11 mouse cellular contexts compared by ENCODE assay signal in the genomic region with DNA sequence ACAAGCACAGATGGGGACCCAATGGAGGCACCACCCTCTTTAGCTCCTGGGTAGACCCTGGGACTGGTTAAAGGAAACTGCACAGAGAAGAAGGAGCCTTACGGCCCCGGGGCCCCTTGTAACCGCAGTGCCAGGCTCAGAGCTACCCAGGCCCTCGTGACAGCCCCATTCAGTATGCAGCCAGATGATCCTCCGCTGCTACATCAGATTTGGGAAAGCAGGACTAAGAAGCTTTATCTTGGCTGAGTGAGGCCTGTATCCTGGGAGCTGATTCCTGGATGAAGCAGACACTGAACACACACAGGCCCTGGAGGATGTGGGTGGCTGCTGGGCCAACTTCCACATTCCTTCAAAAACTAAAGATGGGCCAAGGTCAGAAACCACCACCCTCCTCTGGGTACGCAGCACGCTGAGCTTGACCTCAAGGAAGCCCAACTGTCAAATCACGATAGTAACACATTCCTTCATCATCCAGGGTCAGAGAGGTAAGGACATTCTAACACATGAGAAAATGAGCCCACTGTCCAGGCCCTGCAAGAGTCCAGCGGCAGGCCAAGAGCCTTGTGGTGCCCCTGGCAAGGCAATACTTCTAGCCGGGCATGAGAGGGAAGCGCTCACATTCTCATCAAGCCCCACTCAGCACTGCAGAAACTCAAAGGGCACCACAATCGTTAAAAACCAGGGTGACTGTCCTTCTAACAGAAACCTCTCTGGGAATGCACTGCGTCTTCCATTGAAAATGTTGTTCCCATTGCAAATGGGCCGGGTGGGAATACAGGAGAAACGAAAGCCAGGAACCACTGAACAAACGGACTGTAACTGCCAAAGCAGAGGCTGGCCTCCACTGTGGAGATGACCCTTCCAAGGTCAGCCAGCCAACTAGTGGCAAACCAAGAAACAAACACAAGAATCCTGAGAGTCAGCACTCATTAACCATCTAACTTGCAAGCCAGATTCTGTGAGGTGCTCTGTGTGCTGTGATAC. TPM values are rescaled to one million over a fixed set of nuclear protein-coding genes. Genes with fewer than 3 reads are reported as not detected.
DNase-seq lines count a peak whose midpoint lies in the region; ATAC-seq and TF ChIP-seq lines count a peak whose summit lies in the region.
"Had no signal": no experiment of that assay in that cellular context is flagged by ENCODE, and none has a peak within 500 bp of the region (broad histone marks: within the 10 kb centered on the region; RNA-seq: fewer than 3 reads in every experiment).

No protein-coding gene starts in this region.

- no peak for ATAC-seq in hindbrain, embryonic 15.5 days (ENCODE audit: low FRiP score, low read depth)
- ATAC-seq in hindbrain, embryonic 11.5 days (ENCODE audit: low FRiP score) = no peak
- ATAC-seq in kidney, postnatal 0 days (replicated peaks; ENCODE audit: low FRiP score, low read depth) = no peak

- no peaks in the 10 kb centered on the region for H3K9me3 ChIP-seq in hindbrain, embryonic 15.5 days
- H3K9me3 ChIP-seq in hindbrain, embryonic 11.5 days (ENCODE audit: control insufficient read depth, low read length) = no peaks in the 10 kb centered on the region
- no peaks in the 10 kb centered on the region for H3K9me3 ChIP-seq in kidney, postnatal 0 days (replicated peaks; ENCODE audit: low read length)
- H3K9me3 ChIP-seq: neural tube, embryonic 12.5 days had no signal

- H3K4me2 ChIP-seq in hindbrain, embryonic 15.5 days = no peak overlapping the region
- H3K4me2 ChIP-seq in hindbrain, embryonic 11.5 days (replicated peaks; ENCODE audit: low read depth, low read length) = no peak overlapping the region
- no peak overlapping the region for H3K4me2 ChIP-seq in kidney, postnatal 0 days (ENCODE audit: low read length)
- H3K4me2 ChIP-seq: neural tube, embryonic 12.5 days had no signal

- H3K9ac ChIP-seq in hindbrain, embryonic 15.5 days = no peak overlapping the region
- H3K9ac ChIP-seq in hindbrain, embryonic 11.5 days (ENCODE audit: low read depth, low read length) = no peak overlapping the region
- no peak overlapping the region for H3K9ac ChIP-seq in kidney, postnatal 0 days (ENCODE audit: low read depth, low read length)
- H3K9ac ChIP-seq: neural tube, embryonic 12.5 days had no signal

- DNase-seq in hindbrain, embryonic 11.5 days (ENCODE audit: low spot score) = no peak
- DNase-seq in adrenal gland, adult 8-10 months = peak; percentile 47
- no peak for DNase-seq in kidney, postnatal 0 days (ENCODE audit: low spot score)
- DNase-seq in spleen, postnatal 4 days (ENCODE audit: low spot score in 2 of 2) = no peak
- DNase-seq in layer of hippocampus, postnatal 36 days = no peak
- DNase-seq in T-cell, adult 2 months (ENCODE audit: low spot score) = no peak
- DNase-seq: embryo, embryonic 11 days had no signal

- H3K27me3 ChIP-seq in hindbrain, embryonic 15.5 days = no peaks in the 10 kb centered on the region
- H3K27me3 ChIP-seq in hindbrain, embryonic 11.5 days (ENCODE audit: control insufficient read depth, insufficient read depth, low read length) = no peaks in the 10 kb centered on the region
- no peaks in the 10 kb centered on the region for H3K27me3 ChIP-seq in kidney, postnatal 0 days (ENCODE audit: insufficient read depth, low read length)
- H3K27me3 ChIP-seq: neural tube, embryonic 12.5 days had no signal

- no peaks in the 10 kb centered on the region for H3K36me3 ChIP-seq in hindbrain, embryonic 15.5 days
- H3K36me3 ChIP-seq in hindbrain, embryonic 11.5 days (ENCODE audit: control insufficient read depth, insufficient read depth, low read length) = no peaks in the 10 kb centered on the region
- H3K36me3 ChIP-seq in kidney, postnatal 0 days (ENCODE audit: insufficient read depth, low read length) = no peaks in the 10 kb centered on the region
- H3K36me3 ChIP-seq: neural tube, embryonic 12.5 days had no signal

- H3K27ac ChIP-seq in hindbrain, embryonic 15.5 days (replicated peaks) = peak overlapping the region; percentile 42; the same call in 1 of the 2 replicates
- no peak overlapping the region for H3K27ac ChIP-seq in hindbrain, embryonic 11.5 days (ENCODE audit: low read depth, low read length)
- H3K27ac ChIP-seq in bone marrow macrophage, adult 2 months (ENCODE audit: insufficient read depth, low read depth, low read length) = peak overlapping the region; percentile 79
- 0 out of 2 replicates have a peak overlapping the region, but pooled peaks have one; percentile 31 for H3K27ac ChIP-seq in kidney, postnatal 0 days
- H3K27ac ChIP-seq: neural tube, embryonic 12.5 days; stomach, postnatal 0 days had no signal

- 75% methylated on average over 16 of the region's 16 CpGs for WGBS in hindbrain, embryonic 15.5 days
- WGBS in hindbrain, embryonic 11.5 days = 81% methylated on average over 16 of the region's 16 CpGs
- 73% methylated on average over 16 of the region's 16 CpGs for WGBS in kidney, postnatal 0 days

- peaks cover 55% of the 10 kb centered on the region for H3K4me1 ChIP-seq in hindbrain, embryonic 15.5 days (replicated peaks)
- H3K4me1 ChIP-seq in hindbrain, embryonic 11.5 days (replicated peaks; ENCODE audit: control insufficient read depth, insufficient read depth, low read length) = no peaks in the 10 kb centered on the region
- peaks cover 47% of the 10 kb centered on the region for H3K4me1 ChIP-seq in bone marrow macrophage, adult 2 months (ENCODE audit: control insufficient read depth, insufficient read depth, low read length)
- 0 out of 2 replicates have a peak, but pooled peaks cover 8% of the 10 kb centered on the region for H3K4me1 ChIP-seq in kidney, postnatal 0 days (replicated peaks; ENCODE audit: insufficient read depth, low read length)
- H3K4me1 ChIP-seq: neural tube, embryonic 12.5 days had no signal

- no peak overlapping the region for H3K4me3 ChIP-seq in hindbrain, embryonic 15.5 days
- H3K4me3 ChIP-seq in hindbrain, embryonic 11.5 days (ENCODE audit: low read depth, low read length) = no peak overlapping the region
- H3K4me3 ChIP-seq in bone marrow macrophage, adult 2 months (ENCODE audit: insufficient read depth, low read length) = no peak overlapping the region
- no peak overlapping the region for H3K4me3 ChIP-seq in kidney, postnatal 0 days (replicated peaks; ENCODE audit: low read depth, low read length)
- H3K4me3 ChIP-seq: neural tube, embryonic 12.5 days had no signal

- peak; percentile 5; the same call in 1 of the 2 replicates for TF ChIP-seq CTCF in bone marrow macrophage, adult 2 months (IDR thresholded peaks at IDR 0.05; ENCODE audit: low read depth, low read length)
- TF ChIP-seq CTCF in kidney, postnatal 0 days (IDR thresholded peaks at IDR 0.05; ENCODE audit: low read depth) = no peak

- TF ChIP-seq POLR2A in bone marrow macrophage, adult 2 months (IDR thresholded peaks at IDR 0.05; ENCODE audit: borderline replicate concordance, low read depth, low read length) = no peak

RNA-seq across cellular contexts. Expression of a gene that starts 29.0 kb away (rescaled TPM):
- polyA plus RNA-seq in hindbrain, embryonic 15.5 days (2015; fragmentation: Nextera tagmentation; extraction: Ambion mirVana) = 4.5 and 5.2 TPM in 2 replicates
- 5.1 and 5.7 TPM in 2 replicates for polyA plus RNA-seq in hindbrain, embryonic 11.5 days (2014; fragmentation: Nextera tagmentation; extraction: Ambion mirVana)
- total RNA-seq in adrenal gland, adult 8-10 months (2022) = 10 to 100 TPM; 10.1 to 13.6 (median 12.1) TPM
- polyA plus RNA-seq in bone marrow macrophage, adult 2 months (2012; ENCODE audit: insufficient read depth, insufficient read length, missing spikeins) = 11.4 and 13.4 TPM in 2 replicates
- polyA plus RNA-seq in kidney, postnatal 0 days (2015; fragmentation: Nextera tagmentation; extraction: Ambion mirVana) = 2.3 and 2.4 TPM in 2 replicates
- 10 to 100 TPM; 54.7 to 55.6 TPM for total RNA-seq in layer of hippocampus, postnatal 36 days (2021)
